Mouse (Mus musculus) neural tube, embryonic 13.5 days (tissue): ENCODE data around the gene Plcxd1. TPM values are rescaled to one million over a fixed set of nuclear protein-coding genes. Genes with fewer than 3 reads are reported as not detected.

ENCODE experiments used
- ATAC-seq: fragments of 200-750 bp; cut with Nextera tagmentation; 2 replicates; pipeline ENCODE4 v1.8.0; 2017; ENCODE audit warnings: low read depth, mild to moderate bottlenecking, moderate TSS enrichment, moderate library complexity
- H3K27ac ChIP-seq: fragments of 300-500 bp; sonication (generic); replicated peaks from 2 replicates; pipeline ENCODE4 v1.5.1; 2015; ENCODE audit warnings: moderate library complexity, mild to moderate bottlenecking, inconsistent platforms
- H3K27me3 ChIP-seq: fragments of 300-500 bp; sonication (generic); 2 replicates; pipeline ENCODE4 v1.6.1; 2015; ENCODE audit warnings: mild to moderate bottlenecking, inconsistent platforms
- H3K36me3 ChIP-seq: fragments of 300-500 bp; sonication (generic); 2 replicates; pipeline ENCODE4 v1.6.1; 2015; ENCODE audit warnings: mild to moderate bottlenecking, inconsistent platforms
- H3K4me1 ChIP-seq: fragments of 300-500 bp; sonication (generic); replicated peaks from 2 replicates; pipeline ENCODE4 v1.6.1; 2015; ENCODE audit warnings: inconsistent platforms
- H3K4me2 ChIP-seq: fragments of 300-500 bp; sonication (generic); 2 replicates; pipeline ENCODE4 v1.6.1; 2015; ENCODE audit warnings: inconsistent platforms, mild to moderate bottlenecking, moderate library complexity
- H3K4me3 ChIP-seq: fragments of 300-500 bp; sonication (generic); 2 replicates; pipeline ENCODE4 v1.5.1; 2015; ENCODE audit warnings: mild to moderate bottlenecking, inconsistent platforms
- H3K9ac ChIP-seq: fragments of 300-500 bp; sonication (generic); 2 replicates; pipeline ENCODE4 v1.6.1; 2015; ENCODE audit warnings: moderate library complexity, mild to moderate bottlenecking, inconsistent platforms
- H3K9me3 ChIP-seq: fragments of 300-500 bp; sonication (generic); 2 replicates; pipeline ENCODE4 v1.6.1; 2016; ENCODE audit warnings: inconsistent platforms
- WGBS: fragments of 180-500 bp; shearing (Covaris S2); methylation state at CpG from one replicate; pipeline ENCODE4 v1.1.7; 2015; 5-methylcytosine and 5-hydroxymethylcytosine counted together
- polyA plus RNA-seq: library from polyadenylated mRNA; unstranded; fragments of >200 nt; fragmentation: Nextera tagmentation; extraction: Ambion mirVana; gene quantifications from 2 replicates; pipeline ENCODE4 v1.2.1, GENCODE M21; 2015

Plcxd1 gene
- polyA plus RNA-seq, 1 experiment from 2014 or later: 2.4 TPM

DNA sequence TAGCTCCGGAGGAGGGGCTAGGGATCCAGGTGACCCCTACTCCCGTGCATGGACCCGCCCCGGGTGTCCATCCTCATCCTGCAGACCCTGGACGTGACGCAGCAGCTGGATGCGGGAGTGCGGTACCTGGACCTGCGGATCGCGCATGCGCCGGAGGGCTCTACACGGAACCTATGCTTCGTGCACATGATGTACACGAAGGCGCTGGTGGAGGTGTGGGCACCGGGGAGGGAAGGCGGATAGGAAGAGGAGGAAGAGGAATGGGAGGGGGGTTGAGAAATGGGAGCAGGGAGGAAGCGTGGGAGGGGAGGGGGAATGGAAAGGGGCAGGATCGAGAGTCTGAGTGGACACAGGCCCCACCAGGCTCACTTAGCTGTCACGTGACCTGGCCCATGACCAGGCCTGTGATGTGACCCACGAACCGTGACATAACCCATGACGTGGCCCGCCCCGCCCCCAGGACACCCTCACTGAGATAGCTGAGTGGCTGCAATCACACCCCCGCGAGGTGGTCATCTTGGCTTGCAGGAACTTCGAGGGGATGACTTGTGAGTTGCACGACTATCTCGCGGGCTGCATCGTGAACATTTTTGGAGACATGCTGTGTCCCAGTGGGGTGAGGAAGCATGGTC lies 2.1 kb downstream of the Plcxd1 start:
- Histone ChIP-seq H3K4me3 (peak overlapping the region; percentile 35), H3K9me3 (no peaks in the 10 kb centered on the region), H3K27me3 (no peaks in the 10 kb centered on the region), H3K27ac (no peak overlapping the region), H3K9ac (peak overlapping the region; percentile 61), H3K36me3 (peaks cover 42% of the 10 kb centered on the region), H3K4me2 (peak overlapping the region; percentile 63), H3K4me1 (peaks cover 37% of the 10 kb centered on the region)
- 23% methylated on average over 34 of the region's 34 CpGs for WGBS
- peak; percentile 42 for ATAC-seq

DNA sequence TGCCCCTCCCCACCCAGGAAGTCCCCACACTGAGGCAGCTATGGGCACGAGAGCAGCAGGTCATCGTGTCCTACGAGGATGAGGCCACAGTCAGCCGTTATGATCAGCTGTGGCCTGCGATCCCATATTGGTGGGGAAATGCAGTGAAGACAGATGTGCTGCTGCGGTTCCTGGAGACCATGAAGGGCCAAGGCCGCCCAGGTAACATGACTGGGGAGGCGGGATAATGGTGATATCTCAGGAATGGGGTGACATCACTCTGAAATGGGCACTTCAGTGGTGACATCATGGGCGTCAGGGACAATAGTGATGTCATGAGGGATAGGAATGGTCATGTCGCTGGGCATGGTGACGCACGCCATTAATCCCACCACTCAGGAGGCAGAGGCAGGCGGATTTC lies 2.7 kb downstream of the Plcxd1 start:
- no peak overlapping the region for H3K27ac ChIP-seq
- 90% methylated on average over 13 of the region's 13 CpGs for WGBS
- ATAC-seq: no peak
- no peak overlapping the region for H3K9ac ChIP-seq
- peaks cover 40% of the 10 kb centered on the region for H3K4me1 ChIP-seq
- no peaks in the 10 kb centered on the region for H3K9me3 ChIP-seq
- peaks cover 42% of the 10 kb centered on the region for H3K36me3 ChIP-seq
- peak overlapping the region; percentile 63 for H3K4me2 ChIP-seq
- H3K27me3 ChIP-seq: no peaks in the 10 kb centered on the region
- no peak overlapping the region for H3K4me3 ChIP-seq

DNA sequence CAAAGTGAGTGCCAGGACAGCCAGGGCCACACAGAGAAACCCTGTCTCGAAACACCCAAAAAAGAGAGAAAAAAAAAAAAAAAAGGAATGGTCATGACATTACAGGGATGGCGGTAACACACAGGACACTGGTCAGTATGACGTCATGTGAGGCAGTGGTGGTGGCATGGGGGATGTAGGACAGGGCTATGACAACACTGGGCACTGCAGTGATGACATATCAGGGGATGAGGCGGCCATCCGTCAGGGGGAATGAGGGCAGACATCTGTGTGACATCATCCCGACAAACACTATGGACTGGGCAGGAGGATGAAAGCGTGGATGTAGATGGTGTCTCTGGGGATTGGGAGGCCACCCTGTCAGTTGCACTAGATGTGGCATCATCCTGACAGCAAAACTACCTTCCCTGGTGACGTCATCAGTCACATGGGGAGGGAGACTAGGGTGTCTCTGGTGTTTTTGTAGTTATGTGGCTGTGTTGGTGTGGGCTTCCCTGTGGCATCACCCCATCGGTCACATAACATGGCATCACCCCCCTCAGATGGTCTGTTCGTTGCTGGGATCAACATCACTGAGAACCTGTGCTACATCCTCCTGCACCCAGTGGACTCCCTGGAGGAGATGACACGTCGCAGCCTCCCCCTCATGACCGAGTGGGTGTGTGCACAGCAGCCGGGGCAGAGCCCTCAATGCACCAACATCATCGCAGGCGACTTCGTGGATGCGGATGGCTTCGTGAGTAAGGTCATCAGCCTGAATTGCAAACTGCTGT lies 3.3 kb downstream of the Plcxd1 start:
- WGBS: 95% methylated on average over 19 of the region's 19 CpGs
- H3K36me3 ChIP-seq: peaks cover 42% of the 10 kb centered on the region
- no peak overlapping the region for H3K27ac ChIP-seq
- no peak overlapping the region for H3K4me2 ChIP-seq
- H3K4me3 ChIP-seq: no peak overlapping the region
- H3K4me1 ChIP-seq: peaks cover 40% of the 10 kb centered on the region
- no peaks in the 10 kb centered on the region for H3K9me3 ChIP-seq
- no peak overlapping the region for H3K9ac ChIP-seq
- no peaks in the 10 kb centered on the region for H3K27me3 ChIP-seq
- no peak for ATAC-seq

DNA sequence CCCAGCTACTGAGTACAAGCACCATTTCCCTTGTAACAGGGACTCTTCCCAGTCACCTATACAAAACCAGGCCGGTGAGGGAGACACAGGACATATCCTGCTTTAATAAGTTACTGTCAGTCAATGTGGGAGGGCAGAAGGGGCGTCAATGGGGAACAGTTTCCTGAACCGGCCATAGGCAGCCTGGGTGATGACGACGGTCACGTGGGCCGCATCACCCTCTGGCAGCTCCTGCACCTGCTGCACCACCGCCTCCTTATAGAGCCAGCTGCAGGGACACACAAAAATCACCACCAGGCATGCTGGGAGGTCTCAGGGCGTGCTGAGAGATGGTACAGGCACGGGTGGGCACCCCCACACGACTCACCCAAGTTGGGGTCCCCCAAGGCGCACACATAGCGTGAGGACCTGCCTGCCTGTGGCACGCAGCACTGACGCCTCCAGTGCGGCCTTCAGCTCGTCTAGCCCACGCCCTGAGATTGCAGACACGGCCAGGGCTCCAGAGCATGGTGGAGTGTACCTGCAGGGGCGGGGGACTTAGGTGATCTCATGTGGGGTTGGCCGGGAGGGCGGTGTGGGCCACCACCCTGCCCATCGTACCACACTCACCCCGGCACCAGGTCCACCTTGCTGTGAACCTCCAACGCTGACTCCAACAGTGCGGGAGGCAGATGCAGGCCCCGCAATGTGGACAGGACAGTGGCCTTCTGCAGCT lies 4.3 kb downstream of the Plcxd1 start:
- H3K9ac ChIP-seq: no peak overlapping the region
- H3K4me1 ChIP-seq: peaks cover 40% of the 10 kb centered on the region
- H3K27me3 ChIP-seq: no peaks in the 10 kb centered on the region
- no peak for ATAC-seq
- no peak overlapping the region for H3K4me2 ChIP-seq
- no peaks in the 10 kb centered on the region for H3K9me3 ChIP-seq
- no peak overlapping the region for H3K4me3 ChIP-seq
- peaks cover 42% of the 10 kb centered on the region for H3K36me3 ChIP-seq
- H3K27ac ChIP-seq: no peak overlapping the region
- WGBS: 95% methylated on average over 27 of the region's 27 CpGs

DNA sequence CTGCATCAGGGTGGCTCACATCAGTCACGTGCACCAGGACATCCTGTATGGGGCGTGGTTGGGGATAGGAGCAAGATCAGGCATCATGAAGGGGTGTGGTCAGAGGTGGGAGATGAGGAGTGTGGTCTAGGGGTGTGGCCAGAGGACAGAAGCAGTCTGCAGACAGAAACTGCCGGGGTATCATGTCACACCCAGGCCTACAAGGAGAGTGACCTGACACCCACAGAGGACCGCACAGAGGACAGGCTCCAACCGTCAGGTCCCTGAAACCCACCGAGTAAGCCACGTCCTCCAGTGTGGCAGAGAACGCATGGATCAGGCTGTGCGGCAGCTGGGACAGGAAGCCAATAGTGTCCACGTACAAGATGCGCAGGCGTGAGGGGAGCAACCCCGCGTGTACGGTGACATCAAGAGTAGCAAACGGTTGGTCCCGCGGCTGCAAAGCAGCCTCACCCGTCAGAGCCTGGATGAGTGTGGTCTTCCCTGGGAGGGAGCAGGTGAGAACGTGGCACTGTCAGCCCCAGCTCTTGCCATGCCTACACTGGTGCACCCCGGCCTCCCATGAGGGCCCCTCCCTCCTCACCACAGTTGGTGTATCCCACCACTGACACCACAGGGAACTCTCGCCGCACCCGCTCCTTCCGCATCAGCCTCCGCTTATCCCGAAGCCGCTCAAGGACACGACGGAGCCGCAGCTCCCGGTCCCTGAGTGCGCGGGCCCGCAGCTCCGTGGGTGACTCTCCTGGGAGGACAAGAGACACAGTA lies 5.0 kb downstream of the Plcxd1 start:
- H3K4me2 ChIP-seq: no peak overlapping the region
- 95% methylated on average over 36 of the region's 36 CpGs for WGBS
- H3K9me3 ChIP-seq: no peaks in the 10 kb centered on the region
- ATAC-seq: no peak
- peaks cover 42% of the 10 kb centered on the region for H3K36me3 ChIP-seq
- peaks cover 40% of the 10 kb centered on the region for H3K4me1 ChIP-seq
- no peak overlapping the region for H3K4me3 ChIP-seq
- no peaks in the 10 kb centered on the region for H3K27me3 ChIP-seq
- H3K27ac ChIP-seq: no peak overlapping the region
- no peak overlapping the region for H3K9ac ChIP-seq

DNA sequence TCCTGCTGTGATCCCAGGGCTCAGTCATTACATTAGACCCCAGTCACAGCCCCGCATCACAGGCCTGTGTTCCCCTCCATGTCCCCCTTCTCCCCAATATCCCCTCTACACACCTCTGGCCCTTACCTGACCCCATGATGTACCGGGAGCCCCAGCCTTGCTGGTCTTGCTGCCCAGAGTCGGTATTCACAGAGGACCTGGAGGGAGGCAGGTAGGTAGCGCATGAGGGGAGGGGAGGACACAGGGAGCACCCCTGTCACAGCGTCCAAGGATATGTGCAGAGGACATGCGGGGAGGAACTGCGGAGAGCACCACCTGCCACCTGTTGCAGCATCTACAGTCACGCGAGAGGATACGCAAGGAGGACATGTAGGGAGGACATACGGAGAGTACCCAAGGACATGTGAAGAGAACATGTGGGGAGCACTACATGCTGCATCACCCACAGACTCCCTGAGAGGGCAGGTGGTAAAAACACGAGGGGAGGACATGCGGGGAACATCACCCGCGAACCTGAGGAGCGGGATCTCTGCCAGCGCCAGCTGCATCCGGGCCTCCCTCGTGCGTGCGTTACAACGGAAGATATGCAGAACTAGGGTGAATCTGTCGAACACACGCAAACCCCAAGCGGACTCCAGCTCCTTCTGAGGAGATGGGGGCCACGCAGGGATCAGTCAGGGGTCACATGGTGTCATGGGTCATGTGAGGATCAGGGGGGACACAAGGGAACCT lies 6.5 kb downstream of the Plcxd1 start:
- no peaks in the 10 kb centered on the region for H3K27me3 ChIP-seq

DNA sequence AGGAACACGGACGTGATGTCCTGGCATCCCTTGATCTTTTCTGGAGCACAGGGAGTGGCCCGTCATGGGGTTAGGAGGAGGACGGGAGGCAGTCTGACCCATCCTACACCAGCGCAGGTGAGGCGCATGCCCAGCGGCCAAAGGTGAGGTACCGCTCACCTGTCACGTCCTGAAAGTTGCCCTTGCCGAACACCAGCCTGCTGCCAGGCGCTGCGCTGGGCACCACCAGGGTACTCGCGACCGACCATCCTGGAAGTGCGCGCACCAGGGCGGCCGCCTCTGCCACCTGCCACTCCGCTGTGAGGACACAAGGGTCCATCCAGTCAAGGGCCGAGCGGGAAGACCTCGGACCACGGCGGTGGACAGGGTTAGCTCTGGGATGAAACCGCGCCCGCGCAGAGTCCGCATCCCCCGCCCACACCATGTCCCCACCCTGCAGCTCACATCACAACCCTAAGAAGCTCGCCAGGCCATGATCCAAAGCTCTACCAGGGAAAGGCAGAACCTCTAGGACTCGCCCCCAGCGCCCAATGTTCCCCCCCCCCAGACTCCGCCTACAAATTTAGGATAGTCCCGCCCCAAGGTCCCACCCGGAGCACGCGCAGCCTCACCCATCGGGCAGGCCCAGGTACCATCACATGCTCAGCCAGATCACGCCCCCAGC lies 7.3 kb downstream of the Plcxd1 start:
- H3K36me3 ChIP-seq: peaks cover 48% of the 10 kb centered on the region
- 16% methylated on average over 39 of the region's 41 CpGs for WGBS
- H3K4me2 ChIP-seq: peak overlapping the region; percentile 96
- peak overlapping the region; percentile 74 for H3K4me3 ChIP-seq
- H3K27me3 ChIP-seq: no peaks in the 10 kb centered on the region
- H3K9ac ChIP-seq: peak overlapping the region; percentile 84
- peak overlapping the region; percentile 97 for H3K27ac ChIP-seq
- peak; percentile 15 for ATAC-seq
- no peaks in the 10 kb centered on the region for H3K9me3 ChIP-seq
- H3K4me1 ChIP-seq: peaks cover 27% of the 10 kb centered on the region

More for the DNA sequence above, 6.5 kb downstream of the Plcxd1 start:
- H3K27ac ChIP-seq: no peak overlapping the region
- peak overlapping the region; percentile 96 for H3K4me2 ChIP-seq
- peak overlapping the region; percentile 84 for H3K9ac ChIP-seq
- H3K36me3 ChIP-seq: peaks cover 42% of the 10 kb centered on the region
- H3K4me1 ChIP-seq: peaks cover 34% of the 10 kb centered on the region
- 93% methylated on average over 26 of the region's 26 CpGs for WGBS
- peak overlapping the region; percentile 74 for H3K4me3 ChIP-seq
- no peak for ATAC-seq
- no peaks in the 10 kb centered on the region for H3K9me3 ChIP-seq

DNA sequence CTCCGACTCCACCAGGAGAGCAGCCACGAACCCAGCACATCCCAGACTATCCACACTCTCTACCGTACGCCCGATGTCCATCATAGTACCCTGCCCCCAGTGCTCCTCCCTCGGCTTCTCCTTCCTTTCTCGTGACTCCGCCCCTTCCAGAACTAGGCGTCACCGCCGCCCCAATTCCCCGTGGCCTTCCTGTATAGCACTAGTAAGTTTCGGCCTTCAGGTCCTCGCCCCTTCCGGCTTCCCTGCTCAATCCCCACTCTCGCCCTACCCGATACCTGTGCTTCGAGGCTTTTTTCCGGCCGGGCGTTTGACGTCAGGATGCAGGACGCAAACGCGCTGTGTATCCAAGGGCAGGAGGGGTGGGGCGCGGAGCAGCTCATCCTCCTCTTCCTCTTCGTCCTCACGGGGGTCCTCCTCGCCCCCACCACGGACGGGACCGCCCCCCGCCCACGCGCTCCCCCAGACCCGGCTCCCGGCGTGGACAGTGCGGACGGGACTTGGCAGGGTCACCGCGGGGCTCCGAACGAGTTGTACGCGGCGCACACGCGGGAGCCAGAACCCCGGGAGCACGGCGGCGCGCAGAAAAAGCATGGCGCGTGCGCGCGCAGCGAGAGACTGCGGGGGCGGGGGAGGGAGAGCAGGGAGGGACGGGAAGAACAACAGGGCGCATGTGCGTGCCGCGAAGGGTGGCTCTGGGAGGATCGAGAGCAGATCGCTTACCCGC lies 8.0 kb downstream of the Plcxd1 start, which contains the start of gene Gtpbp6:
Gene Gtpbp6 (minus strand): TSS at position 617 of the 724 bp plus-strand sequence.
- Histone ChIP-seq H3K9me3 (no peaks in the 10 kb centered on the region), H3K4me1 (peaks cover 25% of the 10 kb centered on the region), H3K27me3 (no peaks in the 10 kb centered on the region), H3K27ac (peak within 1 kb of the TSS; percentile 97), H3K9ac (peak within 1 kb of the TSS; percentile 84), H3K36me3 (peaks cover 50% of the 10 kb centered on the region), H3K4me3 (peak within 1 kb of the TSS; percentile 74), H3K4me2 (peak within 1 kb of the TSS; percentile 96)
- WGBS: under 1% methylated on average over 70 of the region's 71 CpGs
- ATAC-seq: peak; percentile 81

DNA sequence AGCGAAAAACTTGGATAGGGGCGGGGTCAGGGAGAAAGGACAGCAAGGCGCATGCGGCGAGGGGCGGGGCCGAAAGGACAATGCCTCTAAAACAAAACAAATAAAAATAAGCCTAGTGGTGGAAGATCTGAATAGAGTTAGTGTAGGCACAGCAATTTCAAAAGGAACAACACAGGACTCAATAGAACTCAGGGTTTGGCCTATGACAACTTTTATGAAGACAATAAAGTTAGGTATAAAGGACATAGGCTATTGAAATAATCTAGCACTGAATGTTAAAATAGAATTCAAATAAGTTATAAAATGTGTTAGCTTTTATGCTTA lies 8.5 kb downstream of the Plcxd1 start:
- Histone ChIP-seq H3K36me3 (peaks cover 50% of the 10 kb centered on the region), H3K27ac (peak overlapping the region; percentile 97), H3K9me3 (no peaks in the 10 kb centered on the region), H3K9ac (no peak overlapping the region), H3K4me3 (peak overlapping the region; percentile 74), H3K27me3 (no peaks in the 10 kb centered on the region), H3K4me2 (peak overlapping the region; percentile 96), H3K4me1 (peaks cover 25% of the 10 kb centered on the region)
- ATAC-seq: no peak
- 1% methylated on average over 7 of the region's 7 CpGs for WGBS

DNA sequence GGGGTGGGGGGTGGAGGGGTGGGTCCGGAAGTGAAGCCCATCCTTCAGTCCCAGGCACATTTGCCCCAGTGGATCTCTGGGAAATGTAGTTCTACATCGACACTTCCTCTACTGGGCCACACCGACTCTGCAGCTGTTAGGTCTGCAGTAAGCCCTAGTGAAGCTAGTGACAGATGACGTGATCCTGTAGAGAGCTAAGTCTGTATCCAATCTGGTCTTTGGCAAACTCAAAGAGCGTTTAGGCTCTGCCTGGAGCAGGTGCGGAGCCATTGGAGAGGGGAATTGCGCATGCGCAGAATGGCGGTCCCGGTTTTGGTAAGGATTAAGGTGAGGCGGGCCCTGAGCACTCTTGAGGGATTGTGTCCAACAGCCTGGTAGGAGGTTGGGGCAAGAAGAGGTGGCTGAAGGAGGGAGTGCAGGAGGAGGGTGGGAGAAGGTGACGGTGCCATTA lies 10.2 kb downstream of the Plcxd1 start, which contains the start of gene Zfp605:
Gene Zfp605 (plus strand): TSS at position 102 of the 451 bp plus-strand sequence.
- Histone ChIP-seq H3K27ac (peak within 1 kb of the TSS; percentile 92), H3K4me1 (peaks cover 25% of the 10 kb centered on the region), H3K9me3 (no peaks in the 10 kb centered on the region), H3K4me2 (peak within 1 kb of the TSS; percentile 74), H3K36me3 (peaks cover 47% of the 10 kb centered on the region), H3K27me3 (no peaks in the 10 kb centered on the region), H3K4me3 (peak within 1 kb of the TSS; percentile 64), H3K9ac (peak within 1 kb of the TSS; percentile 80)
- peak; percentile 54 for ATAC-seq
- WGBS: under 1% methylated on average over 12 of the region's 12 CpGs
